Mouse (Mus musculus) erythroblast, embryonic 14.5 days (primary cell): ENCODE data around the gene Rnf208. TPM values are rescaled to one million over a fixed set of nuclear protein-coding genes. Genes with fewer than 3 reads are reported as not detected.
"Not testable (repeated sequence)": the region's sequence is repeated elsewhere in the genome, so short reads cannot be mapped to it uniquely, and the experiment has no call there.

Experiments
- H3K27me3 ChIP-seq: 2 replicates; pipeline ENCODE4 v1.6.1; 2012; ENCODE audit warnings: inconsistent platforms; ENCODE audit not compliant: control insufficient read depth
- H3K36me3 ChIP-seq: 2 replicates; pipeline ENCODE4 v1.6.1; 2012; ENCODE audit warnings: mild to moderate bottlenecking, inconsistent platforms; ENCODE audit not compliant: control insufficient read depth
- H3K4me1 ChIP-seq: 2 replicates; pipeline ENCODE4 v1.6.1; 2012; ENCODE audit warnings: inconsistent platforms; ENCODE audit not compliant: control insufficient read depth
- H3K4me3 ChIP-seq: replicated peaks from 2 replicates; pipeline ENCODE3; 2012; ENCODE audit warnings: moderate library complexity, mild to moderate bottlenecking, inconsistent platforms
- H3K9me3 ChIP-seq: 2 replicates; pipeline ENCODE4 v1.6.1; 2012; ENCODE audit warnings: low read length, inconsistent platforms, mixed read lengths; ENCODE audit not compliant: control insufficient read depth
- GATA1 ChIP-seq: IDR thresholded peaks from 2 replicates; pipeline ENCODE4 v1.6.1; 2012; ENCODE audit warnings: low read length, inconsistent platforms, mixed read lengths
- TAL1 ChIP-seq: IDR thresholded peaks from 3 replicates; pipeline ENCODE4 v1.6.1; 2012; ENCODE audit warnings: low read length, inconsistent platforms, mixed read lengths
- polyA plus RNA-seq: library from polyadenylated mRNA; stranded (reverse); fragments of >175 nt; gene quantifications from 2 replicates; pipeline ENCODE4 v1.2.3, GENCODE M21; 2012

The Rnf208 gene
- polyA plus RNA-seq, 1 experiment, result 0.07 TPM

- Histone ChIP-seq H3K4me3 (peak within 1 kb of the TSS; percentile 85), H3K36me3 (peaks cover 33% of the 10 kb centered on the region), H3K9me3 (no peaks in the 10 kb centered on the region), H3K4me1 (peaks cover 32% of the 10 kb centered on the region), H3K27me3 (no peaks in the 10 kb centered on the region)
- TF ChIP-seq TAL1 (no peak), GATA1 (no peak)
Observed at GRCm38 (mm10) chr2:25255284-25255779, 13.3 kb downstream of the Rnf208 start, which contains the start of gene Tmem203. Gene Tmem203 (plus strand): TSS chr2:25255439.

GRCm38 (mm10) chr2:25256443-25257109 is 14.5 kb downstream of the Rnf208 start:
- H3K9me3 ChIP-seq, H3K27me3 ChIP-seq: not testable (repeated sequence)
- Histone ChIP-seq H3K4me1 (peaks cover 36% of the 10 kb centered on the region), H3K4me3 (peak overlapping the region; percentile 85), H3K36me3 (peaks cover 21% of the 10 kb centered on the region)

DNA sequence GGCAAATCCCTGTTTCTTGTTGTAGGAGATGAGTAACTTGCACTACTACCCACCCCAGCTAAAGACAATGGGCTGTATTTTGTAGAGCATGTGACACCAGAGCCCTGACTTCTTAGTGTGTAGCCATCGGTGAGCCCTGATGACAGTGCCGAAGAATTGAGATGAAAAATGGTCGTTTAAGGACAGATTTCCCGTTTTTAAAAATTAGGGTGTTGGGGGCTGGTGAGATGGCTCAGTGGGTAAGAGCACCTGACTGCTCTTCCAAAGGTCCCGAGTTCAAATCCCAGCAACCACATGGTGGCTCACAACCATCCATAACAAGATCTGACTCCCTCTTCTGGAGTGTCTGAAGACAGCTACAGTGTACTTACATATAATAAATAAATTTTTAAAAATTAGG is 15.2 kb downstream of the Rnf208 start:
- H3K36me3 ChIP-seq, result peaks cover 14% of the 10 kb centered on the region
- peaks cover 43% of the 10 kb centered on the region for H3K4me1 ChIP-seq
- not testable (repeated sequence) for H3K9me3 ChIP-seq, H3K27me3 ChIP-seq, H3K4me3 ChIP-seq

DNA sequence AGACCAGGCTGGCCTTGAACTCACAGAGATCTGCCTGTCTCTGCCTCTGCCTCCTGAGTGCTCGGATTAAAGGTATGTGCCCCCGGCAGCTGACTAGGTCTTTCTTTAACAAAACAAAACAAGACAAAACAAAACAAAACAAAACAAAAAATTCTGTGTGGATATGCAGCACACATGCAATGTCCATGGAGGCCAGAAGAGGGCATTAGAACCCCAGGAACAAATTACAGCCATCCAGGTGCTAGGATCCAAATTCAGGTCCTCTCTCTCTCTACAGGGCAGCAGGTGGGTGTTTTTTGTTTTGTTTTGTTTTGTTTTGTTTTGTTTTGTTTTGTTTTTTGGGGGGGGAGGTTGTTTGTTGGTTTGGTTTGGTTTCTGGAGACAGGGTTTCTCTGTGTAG is 16.8 kb downstream of the Rnf208 start:
- H3K4me1 ChIP-seq, result peaks cover 53% of the 10 kb centered on the region
- TF ChIP-seq GATA1 (no peak), TAL1 (no peak)
- H3K27me3 ChIP-seq, result no peaks in the 10 kb centered on the region
- H3K36me3 ChIP-seq, result no peaks in the 10 kb centered on the region
- H3K9me3 ChIP-seq, result no peaks in the 10 kb centered on the region
- no peak overlapping the region for H3K4me3 ChIP-seq

GRCm38 (mm10) chr2:25261870-25262269 is 19.8 kb downstream of the Rnf208 start:
- Histone ChIP-seq H3K9me3 (no peaks in the 10 kb centered on the region), H3K4me3 (peak overlapping the region; percentile 90), H3K4me1 (peaks cover 60% of the 10 kb centered on the region), H3K36me3 (peaks cover 2% of the 10 kb centered on the region), H3K27me3 (no peaks in the 10 kb centered on the region)
- TF ChIP-seq GATA1 (no peak), TAL1 (no peak)

DNA sequence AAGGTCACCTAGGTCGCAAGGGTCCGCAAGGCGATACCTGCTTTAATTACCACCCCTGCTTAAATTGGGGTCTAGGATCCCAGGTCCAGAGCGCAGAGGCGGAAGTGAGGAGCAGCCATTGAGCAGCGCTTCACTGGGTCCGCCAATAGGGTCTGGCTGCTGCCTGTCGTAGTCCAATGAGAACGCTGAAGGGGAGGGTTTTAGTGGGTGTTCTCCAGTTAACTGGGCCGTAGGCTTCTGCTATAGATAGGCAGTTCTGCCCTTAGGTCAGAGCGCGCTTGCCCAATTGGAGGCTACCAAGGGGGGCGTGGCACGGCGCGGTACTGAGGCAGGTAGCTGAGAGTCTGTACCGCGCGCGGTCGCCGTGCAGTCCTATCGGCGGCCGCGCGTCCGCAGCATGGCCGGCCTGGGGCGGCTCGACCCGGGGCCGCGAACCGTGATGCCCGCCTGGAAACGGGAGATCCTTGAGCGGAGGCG is 20.3 kb downstream of the Rnf208 start, which contains the start of gene Tprn:
Gene Tprn, plus strand, starts transcription at position 328 of the 477 bp plus-strand sequence.
- Histone ChIP-seq H3K36me3 (peaks cover 7% of the 10 kb centered on the region), H3K9me3 (no peaks in the 10 kb centered on the region), H3K4me1 (peaks cover 61% of the 10 kb centered on the region), H3K4me3 (peak within 1 kb of the TSS; percentile 90), H3K27me3 (no peaks in the 10 kb centered on the region)
- no peak for TF ChIP-seq TAL1
- TF ChIP-seq GATA1, result 0 out of 2 replicates have a peak, but pooled peaks have one; percentile 5

- peaks cover 68% of the 10 kb centered on the region for H3K4me1 ChIP-seq
- no peak for TF ChIP-seq GATA1
- TF ChIP-seq TAL1, result no peak
- H3K36me3 ChIP-seq, result peaks cover 13% of the 10 kb centered on the region
Observed at GRCm38 (mm10) chr2:25262795-25263622, 21.0 kb downstream of the Rnf208 start.

DNA sequence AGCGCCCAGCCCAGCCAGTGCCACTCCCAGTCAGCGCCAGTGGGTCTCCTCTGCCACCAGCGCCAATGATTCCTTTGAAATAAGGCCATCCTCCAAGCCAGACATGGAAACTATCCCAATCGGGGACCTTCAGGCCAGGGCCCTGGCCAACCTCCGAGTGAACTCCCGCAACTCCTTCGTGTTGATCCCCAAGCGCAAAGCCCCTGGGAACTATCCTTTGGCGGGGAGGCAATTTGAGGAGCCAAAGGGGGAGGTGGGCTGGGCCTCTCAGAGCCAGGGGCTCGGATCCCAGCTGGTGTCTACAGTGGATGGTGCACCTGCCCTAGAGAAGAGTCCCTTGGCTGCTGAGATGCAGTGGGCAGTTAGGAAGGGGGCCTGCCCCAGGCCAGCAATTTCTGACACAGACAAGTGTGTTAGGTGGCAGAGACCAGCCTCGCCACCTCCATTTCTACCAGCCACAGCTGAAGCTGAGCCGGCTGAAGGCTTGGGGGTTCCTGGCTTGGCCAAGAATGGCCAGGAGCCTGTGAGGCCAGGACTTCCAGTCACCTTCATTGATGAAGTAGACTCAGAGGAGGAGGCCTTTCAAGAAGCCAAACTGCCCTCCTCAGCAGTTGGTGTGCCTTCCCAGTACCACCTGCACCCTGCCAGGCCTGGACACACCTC is 21.7 kb downstream of the Rnf208 start:
- Histone ChIP-seq H3K36me3 (peaks cover 21% of the 10 kb centered on the region), H3K9me3 (no peaks in the 10 kb centered on the region), H3K4me3 (peak overlapping the region; percentile 90), H3K27me3 (no peaks in the 10 kb centered on the region), H3K4me1 (peaks cover 73% of the 10 kb centered on the region)
- TF ChIP-seq GATA1 (no peak), TAL1 (no peak)

More at GRCm38 (mm10) chr2:25262795-25263622, 21.0 kb downstream of the Rnf208 start:
- H3K27me3 ChIP-seq, result no peaks in the 10 kb centered on the region
- peak overlapping the region; percentile 90 for H3K4me3 ChIP-seq
- H3K9me3 ChIP-seq, result no peaks in the 10 kb centered on the region

DNA sequence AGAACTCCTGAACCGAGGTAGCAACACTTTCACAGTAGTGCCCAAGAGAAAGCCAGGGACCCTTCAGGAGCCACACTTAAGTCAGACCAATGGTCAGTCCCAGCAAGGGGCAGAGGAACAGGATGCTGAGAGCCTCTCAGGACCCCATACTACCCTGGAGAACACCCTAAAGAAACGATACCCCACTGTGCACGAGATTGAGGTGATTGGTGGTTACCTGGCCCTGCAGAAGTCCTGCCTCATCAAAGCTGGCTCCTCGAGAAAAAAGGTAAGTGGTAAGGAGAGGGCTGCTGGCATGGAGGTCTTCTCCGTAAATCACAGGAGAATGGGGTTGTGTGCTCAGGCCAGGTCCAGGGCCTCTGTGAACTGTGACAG is 22.2 kb downstream of the Rnf208 start:
- peak overlapping the region; percentile 90 for H3K4me3 ChIP-seq
- peaks cover 77% of the 10 kb centered on the region for H3K4me1 ChIP-seq
- no peaks in the 10 kb centered on the region for H3K9me3 ChIP-seq
- TF ChIP-seq TAL1 (no peak), GATA1 (no peak)
- no peaks in the 10 kb centered on the region for H3K27me3 ChIP-seq
- H3K36me3 ChIP-seq, result peaks cover 26% of the 10 kb centered on the region
